Mouse (Mus musculus) ES-E14 (cell line): ENCODE data around the gene Zfp467.

Source experiments
- CHD2 ChIP-seq: IDR thresholded peaks from 2 replicates; pipeline ENCODE4 v1.6.1; 2014; ENCODE audit warnings: mild to moderate bottlenecking, low read depth, low read length, inconsistent platforms
- HCFC1 ChIP-seq: IDR thresholded peaks from 2 replicates; pipeline ENCODE4 v1.6.1; 2012; ENCODE audit warnings: low read length, inconsistent platforms, borderline replicate concordance; ENCODE audit not compliant: insufficient read depth
- ZNF384 ChIP-seq: IDR thresholded peaks from 2 replicates; pipeline ENCODE4 v1.6.1; 2012; ENCODE audit warnings: low read depth, low read length, inconsistent platforms

- TF ChIP-seq HCFC1 (no peak), ZNF384 (no peak), CHD2 (no peak)
Observed at GRCm38 (mm10) chr6:48446256-48446655, 631 bp upstream of the Zfp467 start.
